Mouse (Mus musculus): ENCODE results near the gene Fam219a. TPM values are rescaled to one million over a fixed set of nuclear protein-coding genes. Genes with fewer than 3 reads are reported as not detected.

Gene Fam219a
- polyA plus RNA-seq, 1 experiment from 2014 or later: 2.7 TPM

GRCm38 (mm10) chr4:41497579-41497978 is 71.8 kb downstream of the Fam219a start:
- Histone ChIP-seq H3K4me2 (replicated peaks; ENCODE audit: low read depth, low read length) (peak overlapping the region; percentile 54), H3K27me3 (ENCODE audit: control insufficient read depth, insufficient read depth, low read length) (peaks cover 56% of the 10 kb centered on the region), H3K36me3 (ENCODE audit: control insufficient read depth, insufficient read depth, low read length) (no peaks in the 10 kb centered on the region), H3K4me3 (ENCODE audit: low read length) (peak overlapping the region; percentile 27), H3K27ac (ENCODE audit: low read depth, low read length) (no peak overlapping the region), H3K4me1 (ENCODE audit: control insufficient read depth, insufficient read depth, low read length) (peaks cover 29% of the 10 kb centered on the region), H3K9me3 (ENCODE audit: control insufficient read depth, low read length) (no peaks in the 10 kb centered on the region), H3K9ac (ENCODE audit: low read depth, low read length) (peak overlapping the region; percentile 12; the same call in 1 of the 2 replicates)
- 2% methylated on average over 34 of the region's 34 CpGs for WGBS
- ATAC-seq (ENCODE audit: low FRiP score, low TSS enrichment): no peak

- peaks cover 56% of the 10 kb centered on the region for H3K27me3 ChIP-seq (ENCODE audit: control insufficient read depth, insufficient read depth, low read length)
- WGBS: 59% methylated on average over 5 of the region's 5 CpGs
- H3K36me3 ChIP-seq (ENCODE audit: control insufficient read depth, insufficient read depth, low read length): no peaks in the 10 kb centered on the region
- H3K27ac ChIP-seq (ENCODE audit: low read depth, low read length): no peak overlapping the region
- no peak for ATAC-seq (ENCODE audit: low FRiP score, low TSS enrichment)
- H3K9ac ChIP-seq (ENCODE audit: low read depth, low read length): no peak overlapping the region
- peaks cover 25% of the 10 kb centered on the region for H3K4me1 ChIP-seq (ENCODE audit: control insufficient read depth, insufficient read depth, low read length)
- no peaks in the 10 kb centered on the region for H3K9me3 ChIP-seq (ENCODE audit: control insufficient read depth, low read length)
- H3K4me2 ChIP-seq (replicated peaks; ENCODE audit: low read depth, low read length): no peak overlapping the region
- no peak overlapping the region for H3K4me3 ChIP-seq (ENCODE audit: low read length)
Observed at GRCm38 (mm10) chr4:41497046-41497445, 72.3 kb downstream of the Fam219a start.

- no peak for ATAC-seq (ENCODE audit: low FRiP score, low TSS enrichment)
- WGBS: 86% methylated on average over 11 of the region's 11 CpGs
- Histone ChIP-seq H3K4me2 (replicated peaks; ENCODE audit: low read depth, low read length) (no peak overlapping the region), H3K36me3 (ENCODE audit: control insufficient read depth, insufficient read depth, low read length) (no peaks in the 10 kb centered on the region), H3K27me3 (ENCODE audit: control insufficient read depth, insufficient read depth, low read length) (peaks cover 46% of the 10 kb centered on the region), H3K4me3 (ENCODE audit: low read length) (no peak overlapping the region), H3K9ac (ENCODE audit: low read depth, low read length) (no peak overlapping the region), H3K4me1 (ENCODE audit: control insufficient read depth, insufficient read depth, low read length) (peaks cover 25% of the 10 kb centered on the region), H3K27ac (ENCODE audit: low read depth, low read length) (no peak overlapping the region), H3K9me3 (ENCODE audit: control insufficient read depth, low read length) (no peaks in the 10 kb centered on the region)
Observed at GRCm38 (mm10) chr4:41495850-41496249, 73.5 kb downstream of the Fam219a start.

GRCm38 (mm10) chr4:41495076-41495475 is 74.3 kb downstream of the Fam219a start:
- Histone ChIP-seq H3K4me3 (ENCODE audit: low read length) (no peak overlapping the region), H3K36me3 (ENCODE audit: control insufficient read depth, insufficient read depth, low read length) (no peaks in the 10 kb centered on the region), H3K4me1 (ENCODE audit: control insufficient read depth, insufficient read depth, low read length) (peaks cover 25% of the 10 kb centered on the region), H3K27me3 (ENCODE audit: control insufficient read depth, insufficient read depth, low read length) (peaks cover 39% of the 10 kb centered on the region), H3K27ac (ENCODE audit: low read depth, low read length) (no peak overlapping the region), H3K9me3 (ENCODE audit: control insufficient read depth, low read length) (no peaks in the 10 kb centered on the region), H3K4me2 (replicated peaks; ENCODE audit: low read depth, low read length) (no peak overlapping the region), H3K9ac (ENCODE audit: low read depth, low read length) (no peak overlapping the region)
- ATAC-seq (ENCODE audit: low FRiP score, low TSS enrichment): no peak
- 73% methylated on average over 4 of the region's 4 CpGs for WGBS

- no peak overlapping the region for H3K9ac ChIP-seq (ENCODE audit: low read depth, low read length)
- no peaks in the 10 kb centered on the region for H3K9me3 ChIP-seq (ENCODE audit: control insufficient read depth, low read length)
- H3K27ac ChIP-seq (ENCODE audit: low read depth, low read length): no peak overlapping the region
- 41% methylated on average over 3 of the region's 3 CpGs for whole genome bisulfite sequencing
- no peak overlapping the region for H3K4me3 ChIP-seq (ENCODE audit: low read length)
- peaks cover 25% of the 10 kb centered on the region for H3K4me1 ChIP-seq (ENCODE audit: control insufficient read depth, insufficient read depth, low read length)
- peaks cover 32% of the 10 kb centered on the region for H3K27me3 ChIP-seq (ENCODE audit: control insufficient read depth, insufficient read depth, low read length)
- ATAC-seq (ENCODE audit: low FRiP score, low TSS enrichment): no peak
- no peaks in the 10 kb centered on the region for H3K36me3 ChIP-seq (ENCODE audit: control insufficient read depth, insufficient read depth, low read length)
- no peak overlapping the region for H3K4me2 ChIP-seq (replicated peaks; ENCODE audit: low read depth, low read length)
Observed at GRCm38 (mm10) chr4:41494378-41494777, 75.0 kb downstream of the Fam219a start.

- H3K4me3 ChIP-seq (ENCODE audit: low read length): no peak overlapping the region
- peaks cover 24% of the 10 kb centered on the region for H3K27me3 ChIP-seq (ENCODE audit: control insufficient read depth, insufficient read depth, low read length)
- ATAC-seq (ENCODE audit: low FRiP score, low TSS enrichment): no peak
- H3K4me2 ChIP-seq (replicated peaks; ENCODE audit: low read depth, low read length): no peak overlapping the region
- H3K4me1 ChIP-seq (ENCODE audit: control insufficient read depth, insufficient read depth, low read length): peaks cover 18% of the 10 kb centered on the region
- no peak overlapping the region for H3K27ac ChIP-seq (ENCODE audit: low read depth, low read length)
- 64% methylated on average over 3 of the region's 3 CpGs for WGBS
- H3K36me3 ChIP-seq (ENCODE audit: control insufficient read depth, insufficient read depth, low read length): no peaks in the 10 kb centered on the region
- no peaks in the 10 kb centered on the region for H3K9me3 ChIP-seq (ENCODE audit: control insufficient read depth, low read length)
- H3K9ac ChIP-seq (ENCODE audit: low read depth, low read length): no peak overlapping the region
Observed at GRCm38 (mm10) chr4:41493464-41494116, 75.7 kb downstream of the Fam219a start.

GRCm38 (mm10) chr4:41492951-41493350 is 76.4 kb downstream of the Fam219a start:
- Histone ChIP-seq H3K4me1 (ENCODE audit: control insufficient read depth, insufficient read depth, low read length) (peaks cover 12% of the 10 kb centered on the region; the same call in 1 of the 2 replicates), H3K27ac (ENCODE audit: low read depth, low read length) (no peak overlapping the region), H3K9me3 (ENCODE audit: control insufficient read depth, low read length) (no peaks in the 10 kb centered on the region), H3K27me3 (ENCODE audit: control insufficient read depth, insufficient read depth, low read length) (peaks cover 17% of the 10 kb centered on the region), H3K36me3 (ENCODE audit: control insufficient read depth, insufficient read depth, low read length) (no peaks in the 10 kb centered on the region), H3K4me2 (replicated peaks; ENCODE audit: low read depth, low read length) (no peak overlapping the region), H3K4me3 (ENCODE audit: low read length) (no peak overlapping the region), H3K9ac (ENCODE audit: low read depth, low read length) (no peak overlapping the region)
- no peak for ATAC-seq (ENCODE audit: low FRiP score, low TSS enrichment)
- 86% methylated on average over 7 of the region's 7 CpGs for WGBS

- no peak overlapping the region for H3K9ac ChIP-seq (ENCODE audit: low read depth, low read length)
- H3K27me3 ChIP-seq (ENCODE audit: control insufficient read depth, insufficient read depth, low read length): no peaks in the 10 kb centered on the region
- H3K4me1 ChIP-seq (ENCODE audit: control insufficient read depth, insufficient read depth, low read length): peaks cover 9% of the 10 kb centered on the region; the same call in 1 of the 2 replicates
- H3K9me3 ChIP-seq (ENCODE audit: control insufficient read depth, low read length): peaks cover 6% of the 10 kb centered on the region; the same call in 1 of the 2 replicates
- no peak overlapping the region for H3K4me3 ChIP-seq (ENCODE audit: low read length)
- ATAC-seq (ENCODE audit: low FRiP score, low TSS enrichment): peak; percentile 72
- peaks cover 13% of the 10 kb centered on the region for H3K36me3 ChIP-seq (ENCODE audit: control insufficient read depth, insufficient read depth, low read length)
- H3K27ac ChIP-seq (ENCODE audit: low read depth, low read length): peak overlapping the region; percentile 0; the same call in 1 of the 2 replicates
- no peak overlapping the region for H3K4me2 ChIP-seq (replicated peaks; ENCODE audit: low read depth, low read length)
- 31% methylated on average over 6 of the region's 6 CpGs for WGBS
Observed at GRCm38 (mm10) chr4:41481601-41482017, 87.7 kb downstream of the Fam219a start.

GRCm38 (mm10) chr4:41480254-41480653 is 89.1 kb downstream of the Fam219a start:
- Histone ChIP-seq H3K4me1 (ENCODE audit: control insufficient read depth, insufficient read depth, low read length) (peaks cover 9% of the 10 kb centered on the region; the same call in 1 of the 2 replicates), H3K4me3 (ENCODE audit: low read length) (no peak overlapping the region), H3K9ac (ENCODE audit: low read depth, low read length) (no peak overlapping the region), H3K27ac (ENCODE audit: low read depth, low read length) (no peak overlapping the region), H3K27me3 (ENCODE audit: control insufficient read depth, insufficient read depth, low read length) (no peaks in the 10 kb centered on the region), H3K4me2 (replicated peaks; ENCODE audit: low read depth, low read length) (no peak overlapping the region), H3K36me3 (ENCODE audit: control insufficient read depth, insufficient read depth, low read length) (peaks cover 13% of the 10 kb centered on the region), H3K9me3 (ENCODE audit: control insufficient read depth, low read length) (no peaks in the 10 kb centered on the region)
- 86% methylated on average over 8 of the region's 8 CpGs for WGBS
- ATAC-seq (ENCODE audit: low FRiP score, low TSS enrichment): no peak

All from kidney, embryonic 14.5 days (tissue).